Mouse (Mus musculus) forebrain, embryonic 15.5 days (tissue): ENCODE measurements around the gene Psmd14. TPM values are rescaled to one million over a fixed set of nuclear protein-coding genes. Genes with fewer than 3 reads are reported as not detected.

ENCODE experiments used
- ATAC-seq: fragments of 200-750 bp; cut with Nextera tagmentation; replicated peaks from 2 replicates; pipeline ENCODE4 v1.8.0; 2017; ENCODE audit warnings: mild to moderate bottlenecking, moderate TSS enrichment, moderate library complexity
- H3K27ac ChIP-seq: fragments of 300-500 bp; sonication (generic); replicated peaks from 2 replicates; pipeline ENCODE4 v1.5.1; 2015; ENCODE audit warnings: mild to moderate bottlenecking, inconsistent platforms
- H3K27me3 ChIP-seq: fragments of 300-500 bp; sonication (generic); 2 replicates; pipeline ENCODE4 v1.6.1; 2015; ENCODE audit warnings: inconsistent platforms
- H3K36me3 ChIP-seq: fragments of 300-500 bp; sonication (generic); 2 replicates; pipeline ENCODE4 v1.6.1; 2015; ENCODE audit warnings: mild to moderate bottlenecking, inconsistent platforms
- H3K4me1 ChIP-seq: fragments of 300-500 bp; sonication (generic); 2 replicates; pipeline ENCODE4 v1.6.1; 2015; ENCODE audit warnings: inconsistent platforms
- H3K4me2 ChIP-seq: fragments of 300-500 bp; sonication (generic); replicated peaks from 2 replicates; pipeline ENCODE4 v1.6.1; 2015; ENCODE audit warnings: mild to moderate bottlenecking, inconsistent platforms
- H3K4me3 ChIP-seq: fragments of 300-500 bp; sonication (generic); 2 replicates; pipeline ENCODE4 v1.5.1; 2015; ENCODE audit warnings: mild to moderate bottlenecking, inconsistent platforms
- H3K9ac ChIP-seq: fragments of 300-500 bp; sonication (generic); replicated peaks from 2 replicates; pipeline ENCODE4 v1.6.1; 2015; ENCODE audit warnings: mild to moderate bottlenecking, inconsistent platforms
- H3K9me3 ChIP-seq: fragments of 300-500 bp; sonication (generic); 2 replicates; pipeline ENCODE4 v1.6.1; 2016; ENCODE audit warnings: inconsistent platforms
- WGBS: fragments of 180-500 bp; shearing (Covaris S2); methylation state at CpG from one replicate; pipeline ENCODE4 v1.1.7; 2015; ENCODE audit warnings: mixed read lengths; 5-methylcytosine and 5-hydroxymethylcytosine counted together
- polyA plus RNA-seq: library from polyadenylated mRNA; unstranded; fragments of >200 nt; fragmentation: Nextera tagmentation; extraction: Ambion mirVana; gene quantifications from 2 replicates; pipeline ENCODE4 v1.2.1, GENCODE M21; 2015

Gene Psmd14
- polyA plus RNA-seq, 1 experiment from 2014 or later: 257 TPM

- no peaks in the 10 kb centered on the region for H3K36me3 ChIP-seq
- peak overlapping the region; percentile 89 for H3K4me2 ChIP-seq
- H3K27me3 ChIP-seq: peaks cover 24% of the 10 kb centered on the region
- H3K4me1 ChIP-seq: peaks cover 36% of the 10 kb centered on the region
- H3K4me3 ChIP-seq: peak overlapping the region; percentile 50
- WGBS: 21% methylated on average over 2 of the region's 2 CpGs
- peak overlapping the region; percentile 76; the same call in 1 of the 2 replicates for H3K9ac ChIP-seq
- no peaks in the 10 kb centered on the region for H3K9me3 ChIP-seq
- ATAC-seq: no peak
- peak overlapping the region; percentile 95 for H3K27ac ChIP-seq
Measured at GRCm38 (mm10) chr2:61807781-61808180, 96.3 kb downstream of the Psmd14 start.

DNA sequence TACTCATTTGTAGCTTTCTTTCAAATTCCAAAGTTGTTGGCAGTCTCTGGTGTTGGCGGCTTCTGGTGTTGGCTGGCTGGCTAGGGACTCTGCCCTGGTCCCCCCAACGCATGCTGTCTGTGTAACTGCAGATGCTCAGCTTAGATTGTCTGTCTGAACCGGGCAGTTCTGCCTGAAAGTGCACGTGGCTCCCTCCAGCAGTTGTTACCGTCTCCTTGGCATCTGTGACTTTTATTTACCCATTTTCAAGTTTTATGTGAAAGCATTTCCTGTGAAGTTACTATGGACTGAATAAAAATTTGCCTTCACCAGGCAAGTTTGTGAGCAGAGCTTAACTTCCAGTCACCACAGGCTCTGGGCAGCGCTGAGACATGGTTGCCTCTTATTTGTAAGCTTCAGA, 97.3 kb downstream of the Psmd14 start:
- Histone ChIP-seq H3K4me1 (peaks cover 28% of the 10 kb centered on the region), H3K36me3 (no peaks in the 10 kb centered on the region), H3K9me3 (no peaks in the 10 kb centered on the region), H3K4me3 (peak overlapping the region; percentile 50), H3K9ac (peak overlapping the region; percentile 44), H3K27ac (peak overlapping the region; percentile 80), H3K4me2 (peak overlapping the region; percentile 89), H3K27me3 (peaks cover 21% of the 10 kb centered on the region)
- 3% methylated on average over 6 of the region's 6 CpGs for WGBS
- no peak for ATAC-seq

- no peak for ATAC-seq
- peak overlapping the region; percentile 44 for H3K9ac ChIP-seq
- H3K9me3 ChIP-seq: no peaks in the 10 kb centered on the region
- H3K4me1 ChIP-seq: peaks cover 25% of the 10 kb centered on the region
- peak overlapping the region; percentile 80 for H3K27ac ChIP-seq
- peak overlapping the region; percentile 50 for H3K4me3 ChIP-seq
- H3K36me3 ChIP-seq: no peaks in the 10 kb centered on the region
- H3K4me2 ChIP-seq: peak overlapping the region; percentile 89
- 0% methylated on average over 1 of the region's 1 CpGs for WGBS
- peaks cover 25% of the 10 kb centered on the region for H3K27me3 ChIP-seq
Measured at GRCm38 (mm10) chr2:61809381-61809780, 97.9 kb downstream of the Psmd14 start.

GRCm38 (mm10) chr2:61810751-61811150, 99.3 kb downstream of the Psmd14 start:
- peak overlapping the region; percentile 63 for H3K9ac ChIP-seq
- peaks cover 30% of the 10 kb centered on the region for H3K4me1 ChIP-seq
- no peaks in the 10 kb centered on the region for H3K36me3 ChIP-seq
- H3K4me3 ChIP-seq: peak overlapping the region; percentile 50
- WGBS: 43% methylated on average over 4 of the region's 4 CpGs
- no peak for ATAC-seq
- peak overlapping the region; percentile 80 for H3K27ac ChIP-seq
- no peaks in the 10 kb centered on the region for H3K9me3 ChIP-seq
- H3K4me2 ChIP-seq: peak overlapping the region; percentile 89
- peaks cover 30% of the 10 kb centered on the region for H3K27me3 ChIP-seq

DNA sequence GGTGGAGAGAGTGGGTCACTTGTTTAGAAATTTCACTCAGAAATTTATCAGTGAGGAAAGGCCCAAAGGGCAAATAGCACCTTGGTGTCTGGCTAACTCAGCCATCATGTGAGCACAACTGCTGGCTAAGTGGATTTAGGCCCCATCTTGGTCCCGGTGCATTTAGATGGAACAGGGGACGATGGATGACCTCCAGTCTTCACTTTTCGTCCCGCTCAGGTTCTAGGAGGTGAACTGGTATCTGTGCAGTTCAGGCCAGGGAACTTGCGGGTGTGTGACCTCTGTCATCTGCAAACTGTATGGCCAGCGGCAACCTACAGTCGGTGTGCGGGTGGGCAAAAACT, 99.6 kb downstream of the Psmd14 start:
- no peaks in the 10 kb centered on the region for H3K36me3 ChIP-seq
- H3K27ac ChIP-seq: peak overlapping the region; percentile 80
- peak overlapping the region; percentile 63 for H3K9ac ChIP-seq
- H3K27me3 ChIP-seq: peaks cover 30% of the 10 kb centered on the region
- H3K9me3 ChIP-seq: no peaks in the 10 kb centered on the region
- H3K4me1 ChIP-seq: peaks cover 33% of the 10 kb centered on the region
- 21% methylated on average over 8 of the region's 8 CpGs for WGBS
- H3K4me3 ChIP-seq: peak overlapping the region; percentile 50
- ATAC-seq: no peak
- peak overlapping the region; percentile 89 for H3K4me2 ChIP-seq

GRCm38 (mm10) chr2:61811507-61812421, 100.3 kb downstream of the Psmd14 start:
- Histone ChIP-seq H3K4me2 (peak overlapping the region; percentile 89), H3K9me3 (no peaks in the 10 kb centered on the region), H3K4me1 (peaks cover 34% of the 10 kb centered on the region), H3K27ac (peak overlapping the region; percentile 80), H3K27me3 (peaks cover 30% of the 10 kb centered on the region), H3K4me3 (peak overlapping the region; percentile 50), H3K36me3 (no peaks in the 10 kb centered on the region), H3K9ac (peak overlapping the region; percentile 63)
- WGBS: under 1% methylated on average over 108 of the region's 121 CpGs
- ATAC-seq: peak; percentile 43

- H3K27ac ChIP-seq: peak overlapping the region; percentile 80
- H3K9ac ChIP-seq: peak overlapping the region; percentile 63
Measured at GRCm38 (mm10) chr2:61812536-61812935, 101.0 kb downstream of the Psmd14 start.

GRCm38 (mm10) chr2:61813106-61813505, 101.6 kb downstream of the Psmd14 start:
- peak overlapping the region; percentile 63 for H3K9ac ChIP-seq
- 22% methylated on average over 6 of the region's 6 CpGs for WGBS
- H3K27me3 ChIP-seq: peaks cover 25% of the 10 kb centered on the region
- peak overlapping the region; percentile 80 for H3K27ac ChIP-seq
- no peaks in the 10 kb centered on the region for H3K36me3 ChIP-seq
- ATAC-seq: no peak
- H3K4me2 ChIP-seq: peak overlapping the region; percentile 89
- H3K4me3 ChIP-seq: peak overlapping the region; percentile 50
- peaks cover 30% of the 10 kb centered on the region for H3K4me1 ChIP-seq
- no peaks in the 10 kb centered on the region for H3K9me3 ChIP-seq

More at GRCm38 (mm10) chr2:61812536-61812935, 101.0 kb downstream of the Psmd14 start:
- WGBS: 11% methylated on average over 12 of the region's 12 CpGs
- Histone ChIP-seq H3K4me3 (peak overlapping the region; percentile 50), H3K4me2 (peak overlapping the region; percentile 89), H3K27me3 (peaks cover 26% of the 10 kb centered on the region), H3K36me3 (no peaks in the 10 kb centered on the region), H3K4me1 (peaks cover 30% of the 10 kb centered on the region), H3K9me3 (no peaks in the 10 kb centered on the region)
- ATAC-seq: no peak

- Histone ChIP-seq H3K4me2 (peak overlapping the region; percentile 89), H3K9ac (no peak overlapping the region; the same call in 1 of the 2 replicates), H3K4me3 (peak overlapping the region; percentile 50), H3K27ac (no peak overlapping the region; the same call in 1 of the 2 replicates), H3K4me1 (peaks cover 30% of the 10 kb centered on the region), H3K36me3 (no peaks in the 10 kb centered on the region), H3K9me3 (no peaks in the 10 kb centered on the region), H3K27me3 (peaks cover 24% of the 10 kb centered on the region)
- ATAC-seq: no peak
- WGBS: 33% methylated on average over 1 of the region's 1 CpGs
Measured at GRCm38 (mm10) chr2:61813521-61813920, 102.0 kb downstream of the Psmd14 start.

DNA sequence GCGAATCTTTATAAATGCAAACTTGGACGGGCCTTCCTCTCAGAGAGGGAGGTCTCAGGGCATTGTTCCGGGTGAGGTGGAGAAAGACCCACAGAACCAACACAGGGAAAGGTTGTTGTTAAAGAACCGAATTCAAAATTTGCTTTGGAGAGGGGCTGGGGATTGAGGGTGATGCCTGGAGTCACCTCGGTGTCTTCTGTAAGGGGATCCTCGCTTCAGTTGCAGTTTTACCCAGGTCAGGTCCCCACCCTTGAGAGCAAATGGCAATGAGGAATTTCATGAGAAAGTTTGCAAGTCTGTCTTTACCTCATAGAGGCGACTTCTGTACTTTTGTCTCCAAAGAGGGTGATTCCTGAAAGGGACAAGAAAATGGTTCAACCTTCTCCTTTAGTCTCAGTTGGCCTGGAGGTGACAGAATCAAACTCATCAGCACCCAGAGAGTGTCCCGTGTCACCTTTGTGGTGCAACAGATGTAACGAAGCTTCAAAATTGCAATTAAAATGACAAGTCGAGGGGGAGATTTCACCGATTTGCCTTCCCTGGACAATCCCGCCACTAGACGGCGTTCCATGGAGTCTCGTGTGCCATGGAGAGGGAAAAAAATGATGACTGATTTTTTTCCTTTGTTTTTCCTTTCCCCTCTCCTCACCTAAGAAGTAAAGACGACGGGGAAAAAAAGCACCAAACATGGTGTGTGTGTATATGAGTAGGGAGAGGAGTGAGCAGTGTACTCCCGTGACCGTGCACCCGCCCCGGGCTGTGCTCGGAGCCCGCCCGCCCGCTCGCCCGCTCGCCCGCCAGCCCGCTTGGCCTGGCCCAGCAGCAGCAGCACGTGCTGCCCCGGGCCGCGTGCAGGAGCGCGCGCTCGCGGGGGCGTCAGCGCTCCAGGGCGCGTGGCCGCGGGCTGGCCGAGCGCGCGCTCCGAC, 103.3 kb downstream of the Psmd14 start:
- Histone ChIP-seq H3K9ac (peak overlapping the region; percentile 65), H3K36me3 (no peaks in the 10 kb centered on the region), H3K27ac (peak overlapping the region; percentile 92), H3K4me2 (peak overlapping the region; percentile 89), H3K4me3 (peak overlapping the region; percentile 50), H3K4me1 (peaks cover 30% of the 10 kb centered on the region), H3K9me3 (no peaks in the 10 kb centered on the region), H3K27me3 (peaks cover 16% of the 10 kb centered on the region)
- peak; percentile 87 for ATAC-seq
- 4% methylated on average over 33 of the region's 50 CpGs for WGBS

DNA sequence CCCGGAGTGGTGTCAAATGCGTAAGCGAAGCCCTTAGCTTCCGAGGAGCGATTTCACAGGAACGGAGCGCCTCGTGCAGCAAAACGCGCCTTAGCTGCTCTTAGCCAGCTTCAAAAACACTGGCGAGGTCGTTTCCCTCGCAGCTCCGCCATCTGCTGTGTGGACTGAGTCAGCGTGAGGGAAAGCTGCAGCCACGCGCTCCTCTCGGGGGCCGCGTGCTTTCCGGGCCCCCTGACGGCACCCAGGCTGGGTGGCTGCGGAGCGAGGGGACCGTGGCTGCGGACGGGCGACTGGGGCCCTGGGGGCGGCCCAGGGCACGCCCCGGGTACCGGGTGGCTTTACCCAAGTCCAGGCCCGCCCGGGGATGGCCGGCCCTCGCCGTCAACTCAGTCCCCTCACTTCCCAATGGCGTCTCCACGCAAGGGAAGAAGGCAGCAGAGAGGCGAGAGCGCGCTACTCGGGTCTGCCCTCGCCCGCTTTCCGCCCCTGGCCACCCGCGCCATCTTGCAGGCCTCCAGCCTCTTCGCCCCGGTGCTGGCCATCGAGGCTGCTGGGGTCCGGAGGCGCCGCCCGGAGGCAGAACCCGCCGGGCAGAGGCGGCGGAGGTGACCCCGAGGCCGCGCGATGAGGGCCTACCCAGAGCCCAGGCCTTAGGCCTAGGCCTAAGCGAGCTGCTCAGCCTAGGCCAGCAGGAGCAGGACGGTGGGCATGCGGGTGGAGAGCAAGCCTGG, 104.3 kb downstream of the Psmd14 start:
- Histone ChIP-seq H3K4me2 (peak overlapping the region; percentile 89), H3K27ac (peak overlapping the region; percentile 92), H3K4me3 (peak overlapping the region; percentile 50), H3K36me3 (no peaks in the 10 kb centered on the region), H3K9me3 (no peaks in the 10 kb centered on the region), H3K9ac (peak overlapping the region; percentile 65), H3K4me1 (peaks cover 30% of the 10 kb centered on the region), H3K27me3 (peaks cover 8% of the 10 kb centered on the region; the same call in 1 of the 2 replicates)
- 7% methylated on average over 63 of the region's 66 CpGs for WGBS
- ATAC-seq: peak; percentile 75
